Mouse (Mus musculus) hindbrain, embryonic 13.5 days (tissue): ENCODE measurements at regions not wholly inside any gene's neighbourhood (a gene's known extent, or its start where the extent isn't known, plus 50 kb on each side); places are given as distances from the start of the nearest gene placed in this dataset.

ENCODE experiments used
- ATAC-seq: fragments of 200-750 bp; cut with Nextera tagmentation; 2 replicates; pipeline ENCODE4 v1.8.0; 2017; ENCODE audit warnings: moderate TSS enrichment; ENCODE audit not compliant: low FRiP score
- H3K27ac ChIP-seq: fragments of 300-500 bp; sonication (generic); 2 replicates; pipeline ENCODE4 v1.5.1; 2015; ENCODE audit warnings: inconsistent platforms, mild to moderate bottlenecking, moderate library complexity
- H3K27me3 ChIP-seq: fragments of 300-500 bp; sonication (generic); 2 replicates; pipeline ENCODE4 v1.6.1; 2015; ENCODE audit warnings: mild to moderate bottlenecking, inconsistent platforms
- H3K36me3 ChIP-seq: fragments of 300-500 bp; sonication (generic); 2 replicates; pipeline ENCODE4 v1.6.1; 2015; ENCODE audit warnings: mild to moderate bottlenecking, inconsistent platforms
- H3K4me1 ChIP-seq: fragments of 300-500 bp; sonication (generic); replicated peaks from 2 replicates; pipeline ENCODE4 v1.6.1; 2015; ENCODE audit warnings: inconsistent platforms
- H3K4me2 ChIP-seq: fragments of 300-500 bp; sonication (generic); 2 replicates; pipeline ENCODE4 v1.6.1; 2015; ENCODE audit warnings: inconsistent platforms, mild to moderate bottlenecking, moderate library complexity
- H3K4me3 ChIP-seq: fragments of 300-500 bp; sonication (generic); 2 replicates; pipeline ENCODE4 v1.5.1; 2015; ENCODE audit warnings: mild to moderate bottlenecking, inconsistent platforms
- H3K9ac ChIP-seq: fragments of 300-500 bp; sonication (generic); 2 replicates; pipeline ENCODE4 v1.6.1; 2015; ENCODE audit warnings: mild to moderate bottlenecking, inconsistent platforms
- H3K9me3 ChIP-seq: fragments of 300-500 bp; sonication (generic); 2 replicates; pipeline ENCODE4 v1.6.1; 2016; ENCODE audit warnings: inconsistent platforms
- WGBS: fragments of 180-500 bp; shearing (Covaris S2); methylation state at CpG from one replicate; pipeline ENCODE4 v1.1.7; 2015; 5-methylcytosine and 5-hydroxymethylcytosine counted together

DNA sequence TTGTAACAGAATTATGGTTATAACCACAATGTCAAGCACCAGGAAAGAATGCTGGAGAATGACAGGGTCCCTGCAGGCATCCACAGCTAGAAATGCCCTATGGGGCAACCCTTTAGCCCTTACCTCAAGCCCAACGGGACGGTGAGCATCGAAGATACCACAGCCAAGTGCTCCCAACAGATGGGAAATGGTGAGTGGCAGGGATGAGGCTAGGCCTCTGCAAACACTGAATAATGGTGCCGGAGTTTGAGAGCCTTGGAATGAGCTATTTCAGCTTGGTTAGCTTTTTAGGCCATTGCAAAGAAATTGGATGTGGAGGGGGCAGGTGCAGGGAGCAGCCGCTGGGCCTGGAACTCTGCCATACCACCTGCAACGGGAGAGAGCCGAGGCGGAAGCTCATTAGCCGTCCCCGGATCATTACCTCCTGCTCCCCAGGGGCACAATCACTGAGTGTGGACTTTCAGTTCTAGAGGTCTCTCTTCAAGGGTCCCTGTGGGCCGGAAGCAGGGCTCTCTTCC, 117.9 kb downstream of the Usp31 start:
- H3K27me3 ChIP-seq: no peaks in the 10 kb centered on the region
- H3K9me3 ChIP-seq: no peaks in the 10 kb centered on the region
- H3K27ac ChIP-seq: peak overlapping the region; percentile 53; the same call in 1 of the 2 replicates
- H3K4me1 ChIP-seq: peaks cover 13% of the 10 kb centered on the region
- WGBS: 45% methylated on average over 11 of the region's 11 CpGs
- H3K4me3 ChIP-seq: no peak overlapping the region
- H3K36me3 ChIP-seq: no peaks in the 10 kb centered on the region
- no peak overlapping the region for H3K9ac ChIP-seq
- peak; percentile 78 for ATAC-seq
- H3K4me2 ChIP-seq: no peak overlapping the region

- Histone ChIP-seq H3K36me3 (no peaks in the 10 kb centered on the region), H3K27ac (no peak overlapping the region), H3K9me3 (no peaks in the 10 kb centered on the region), H3K27me3 (no peaks in the 10 kb centered on the region), H3K4me2 (no peak overlapping the region), H3K9ac (no peak overlapping the region), H3K4me1 (peaks cover 13% of the 10 kb centered on the region), H3K4me3 (no peak overlapping the region)
- WGBS: 49% methylated on average over 2 of the region's 2 CpGs
- ATAC-seq: no peak
Observed at GRCm38 (mm10) chr7:121587713-121588112, 119.3 kb downstream of the Usp31 start.

- no peaks in the 10 kb centered on the region for H3K36me3 ChIP-seq
- peaks cover 17% of the 10 kb centered on the region for H3K4me1 ChIP-seq
- no peak overlapping the region for H3K9ac ChIP-seq
- no peak overlapping the region for H3K4me3 ChIP-seq
- WGBS: 73% methylated on average over 10 of the region's 10 CpGs
- no peak overlapping the region for H3K27ac ChIP-seq
- H3K4me2 ChIP-seq: no peak overlapping the region
- no peaks in the 10 kb centered on the region for H3K27me3 ChIP-seq
- no peaks in the 10 kb centered on the region for H3K9me3 ChIP-seq
- no peak for ATAC-seq
Observed at GRCm38 (mm10) chr7:121585721-121586120, 121.3 kb downstream of the Usp31 start.

DNA sequence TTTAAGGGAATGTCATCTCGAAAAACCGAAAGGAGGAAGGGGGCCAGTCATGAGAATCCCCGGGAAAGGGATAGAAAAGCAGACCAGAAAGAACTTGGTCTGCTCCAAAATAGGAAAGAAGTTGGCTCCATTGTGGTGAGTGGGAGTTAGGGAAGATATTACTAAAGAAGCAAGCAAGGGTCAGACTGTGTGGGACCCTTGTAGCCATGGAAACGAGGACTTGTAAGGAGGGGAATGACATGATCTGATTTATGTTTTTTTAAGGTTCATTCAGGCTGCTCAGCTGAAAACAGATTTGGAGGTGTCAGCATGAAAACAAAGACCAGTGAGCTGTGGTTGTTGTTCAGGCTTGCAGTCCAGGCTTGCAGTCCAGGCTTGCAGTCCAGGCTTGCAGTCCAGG, 127.6 kb downstream of the Usp31 start:
- 19% methylated on average over 4 of the region's 4 CpGs for WGBS

DNA sequence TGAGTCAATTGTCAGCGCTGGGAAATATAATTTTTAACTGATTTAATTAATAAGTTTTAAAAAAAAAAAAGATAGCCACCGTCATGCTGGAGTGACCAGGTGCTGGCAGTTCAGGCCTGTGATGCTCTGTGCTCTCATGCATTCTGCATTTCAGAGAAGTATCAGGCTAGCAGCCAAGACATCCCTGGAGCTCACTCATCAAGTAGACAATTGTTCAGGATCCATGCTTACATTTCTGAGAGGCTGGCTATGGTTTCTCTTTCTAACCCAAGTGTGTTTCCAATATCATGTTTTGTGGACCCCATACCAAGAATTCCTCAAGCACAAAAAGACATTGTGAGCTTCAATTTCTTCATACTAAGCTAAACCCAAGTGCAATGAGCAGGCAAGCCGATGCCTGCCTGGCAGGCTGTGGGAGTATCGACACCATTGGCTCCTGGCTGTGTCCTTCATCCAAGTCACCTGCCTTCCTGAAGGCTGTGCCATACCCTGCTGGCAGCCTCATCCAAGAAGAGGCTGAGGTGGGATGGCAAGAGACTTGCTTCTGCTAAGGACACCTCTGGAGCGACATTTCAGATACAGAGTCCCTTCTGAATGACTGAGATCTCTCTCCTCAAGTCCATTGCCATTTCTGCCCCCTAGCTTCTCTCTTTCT, 134.2 kb downstream of the Usp31 start:
- H3K4me2 ChIP-seq: no peak overlapping the region
- H3K27ac ChIP-seq: no peak overlapping the region
- peaks cover 10% of the 10 kb centered on the region; the same call in 1 of the 2 replicates for H3K4me1 ChIP-seq
- 82% methylated on average over 5 of the region's 5 CpGs for WGBS
- no peak for ATAC-seq
- H3K4me3 ChIP-seq: no peak overlapping the region
- H3K9me3 ChIP-seq: no peaks in the 10 kb centered on the region
- H3K36me3 ChIP-seq: no peaks in the 10 kb centered on the region
- no peak overlapping the region for H3K9ac ChIP-seq
- no peaks in the 10 kb centered on the region for H3K27me3 ChIP-seq

More for the DNA sequence above, 127.6 kb downstream of the Usp31 start:
- Histone ChIP-seq H3K27ac (no peak overlapping the region), H3K9me3 (no peaks in the 10 kb centered on the region), H3K4me3 (no peak overlapping the region), H3K4me1 (peaks cover 21% of the 10 kb centered on the region), H3K9ac (no peak overlapping the region), H3K27me3 (no peaks in the 10 kb centered on the region), H3K36me3 (no peaks in the 10 kb centered on the region), H3K4me2 (no peak overlapping the region)
- no peak for ATAC-seq

GRCm38 (mm10) chr7:121571741-121572140, 135.3 kb downstream of the Usp31 start:
- H3K9ac ChIP-seq: no peak overlapping the region
- peak overlapping the region; percentile 52; the same call in 1 of the 2 replicates for H3K27ac ChIP-seq
- ATAC-seq: no peak
- H3K4me1 ChIP-seq: peaks cover 10% of the 10 kb centered on the region; the same call in 1 of the 2 replicates
- no peaks in the 10 kb centered on the region for H3K36me3 ChIP-seq
- H3K4me3 ChIP-seq: no peak overlapping the region
- no peaks in the 10 kb centered on the region for H3K9me3 ChIP-seq
- 18% methylated on average over 3 of the region's 3 CpGs for WGBS
- H3K4me2 ChIP-seq: no peak overlapping the region
- no peaks in the 10 kb centered on the region for H3K27me3 ChIP-seq

GRCm38 (mm10) chr7:121571292-121571691, 135.8 kb downstream of the Usp31 start:
- Histone ChIP-seq H3K9me3 (no peaks in the 10 kb centered on the region), H3K27ac (peak overlapping the region; percentile 52; the same call in 1 of the 2 replicates), H3K4me2 (no peak overlapping the region), H3K36me3 (no peaks in the 10 kb centered on the region), H3K4me1 (peaks cover 10% of the 10 kb centered on the region; the same call in 1 of the 2 replicates), H3K9ac (no peak overlapping the region), H3K4me3 (no peak overlapping the region), H3K27me3 (no peaks in the 10 kb centered on the region)
- WGBS: 61% methylated on average over 4 of the region's 4 CpGs
- no peak for ATAC-seq

DNA sequence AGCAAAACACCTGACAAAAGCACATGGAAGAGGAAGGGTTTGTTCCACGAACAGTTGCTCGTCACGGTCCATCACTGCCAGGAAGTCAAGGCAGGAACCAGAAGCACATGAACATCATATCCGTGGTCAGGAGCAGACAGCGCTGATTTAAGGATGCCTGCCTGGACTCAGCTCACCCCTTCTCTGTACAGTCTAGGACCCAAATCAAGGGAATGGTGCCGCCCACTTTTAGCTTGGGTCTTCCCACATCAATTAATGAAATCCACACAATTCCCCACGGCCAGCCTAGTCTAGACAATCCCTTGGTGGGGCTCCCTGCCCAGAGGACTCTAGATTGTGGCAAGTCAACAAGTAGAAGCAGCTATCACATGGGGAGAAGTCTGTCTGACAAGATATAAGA, 137.8 kb downstream of the Usp31 start:
- H3K27me3 ChIP-seq: no peaks in the 10 kb centered on the region
- H3K4me1 ChIP-seq: peaks cover 10% of the 10 kb centered on the region; the same call in 1 of the 2 replicates
- no peak overlapping the region for H3K27ac ChIP-seq
- no peak overlapping the region for H3K9ac ChIP-seq
- H3K4me2 ChIP-seq: no peak overlapping the region
- ATAC-seq: no peak
- no peaks in the 10 kb centered on the region for H3K9me3 ChIP-seq
- no peaks in the 10 kb centered on the region for H3K36me3 ChIP-seq
- 91% methylated on average over 7 of the region's 7 CpGs for WGBS
- no peak overlapping the region for H3K4me3 ChIP-seq

DNA sequence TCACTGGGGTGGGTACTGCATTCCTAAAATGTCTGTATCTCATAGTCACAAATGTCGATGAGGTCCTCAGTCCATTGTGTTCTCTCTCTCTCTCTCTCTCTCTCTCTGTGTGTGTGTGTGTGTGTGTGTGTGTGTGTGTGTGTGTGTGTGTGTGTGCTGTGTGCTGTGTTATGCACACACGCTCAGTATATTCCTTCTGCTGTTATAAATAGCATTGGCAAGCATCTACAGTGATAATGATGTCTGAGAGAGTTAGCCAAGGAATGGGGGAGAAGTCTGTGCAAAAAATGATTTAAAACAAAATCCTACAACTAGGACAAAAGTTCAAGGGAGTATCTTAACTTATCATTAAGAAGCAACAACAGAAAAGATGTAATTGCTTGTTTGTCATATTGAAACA, 139.0 kb downstream of the Usp31 start:
- Histone ChIP-seq H3K9ac (no peak overlapping the region), H3K4me1 (peaks cover 10% of the 10 kb centered on the region; the same call in 1 of the 2 replicates), H3K4me3 (no peak overlapping the region), H3K27ac (no peak overlapping the region), H3K4me2 (no peak overlapping the region), H3K27me3 (no peaks in the 10 kb centered on the region), H3K36me3 (no peaks in the 10 kb centered on the region), H3K9me3 (no peaks in the 10 kb centered on the region)
- 88% methylated on average over 2 of the region's 2 CpGs for WGBS
- ATAC-seq: no peak

DNA sequence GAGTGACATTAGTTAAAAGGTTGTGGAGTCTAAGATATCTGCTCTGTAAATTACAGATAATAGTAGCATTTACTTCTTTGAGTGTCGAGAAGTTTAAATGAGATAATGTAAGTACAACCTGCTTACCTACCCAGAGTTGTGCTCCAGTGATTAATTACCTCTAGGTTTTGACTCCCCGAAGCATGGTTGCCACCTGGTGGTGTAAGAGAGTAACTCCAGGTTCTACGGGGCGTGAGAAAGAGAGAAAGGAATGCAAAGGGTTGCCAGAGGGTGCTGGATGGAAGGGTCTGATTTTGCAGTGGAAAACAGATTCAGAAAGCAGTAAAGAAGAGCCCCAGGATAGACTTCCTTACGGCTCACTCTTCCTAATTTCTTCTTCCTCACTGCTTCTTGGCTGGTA, 143.5 kb downstream of the Usp31 start:
- WGBS: 39% methylated on average over 5 of the region's 5 CpGs
- no peaks in the 10 kb centered on the region for H3K27me3 ChIP-seq
- no peaks in the 10 kb centered on the region for H3K4me1 ChIP-seq
- H3K9ac ChIP-seq: no peak overlapping the region
- no peaks in the 10 kb centered on the region for H3K36me3 ChIP-seq
- no peak overlapping the region for H3K4me2 ChIP-seq
- H3K9me3 ChIP-seq: no peaks in the 10 kb centered on the region
- no peak overlapping the region for H3K27ac ChIP-seq
- H3K4me3 ChIP-seq: no peak overlapping the region
- no peak for ATAC-seq

- H3K27ac ChIP-seq: peak overlapping the region; percentile 52; the same call in 1 of the 2 replicates
- no peak overlapping the region for H3K4me3 ChIP-seq
- H3K4me2 ChIP-seq: no peak overlapping the region
- H3K27me3 ChIP-seq: no peaks in the 10 kb centered on the region
- no peaks in the 10 kb centered on the region for H3K36me3 ChIP-seq
- WGBS: 16% methylated on average over 4 of the region's 4 CpGs
- no peaks in the 10 kb centered on the region for H3K9me3 ChIP-seq
- H3K4me1 ChIP-seq: peaks cover 8% of the 10 kb centered on the region
- peak; percentile 75; the same call in 1 of the 2 replicates for ATAC-seq
- H3K9ac ChIP-seq: no peak overlapping the region
Observed at GRCm38 (mm10) chr7:121555420-121555819, 151.6 kb downstream of the Usp31 start.
